Mouse (Mus musculus): ENCODE measurements around the gene Pde1c.

Pde1c gene

DNA sequence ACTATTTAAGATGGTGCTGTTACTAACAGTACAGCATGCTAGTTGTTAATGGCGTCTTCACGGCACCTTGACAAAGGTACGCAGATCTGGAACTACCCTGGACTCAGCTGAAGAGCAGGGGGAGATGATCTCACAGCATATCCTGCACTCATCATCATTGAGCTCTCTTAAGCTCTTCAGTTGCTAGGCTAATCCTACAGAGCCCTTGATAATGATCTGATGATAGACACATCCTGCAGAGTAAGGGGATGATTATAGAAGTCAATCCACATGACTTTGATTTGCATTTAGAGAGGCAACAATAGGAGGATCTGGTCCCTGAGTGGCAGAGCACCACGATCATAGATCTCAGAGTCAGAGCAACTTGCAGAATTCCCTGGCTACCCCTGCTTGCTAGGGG lies 236.8 kb downstream of the Pde1c start:
- in situ Hi-C loops (cut with MseI, MboI) = no loop called here

DNA sequence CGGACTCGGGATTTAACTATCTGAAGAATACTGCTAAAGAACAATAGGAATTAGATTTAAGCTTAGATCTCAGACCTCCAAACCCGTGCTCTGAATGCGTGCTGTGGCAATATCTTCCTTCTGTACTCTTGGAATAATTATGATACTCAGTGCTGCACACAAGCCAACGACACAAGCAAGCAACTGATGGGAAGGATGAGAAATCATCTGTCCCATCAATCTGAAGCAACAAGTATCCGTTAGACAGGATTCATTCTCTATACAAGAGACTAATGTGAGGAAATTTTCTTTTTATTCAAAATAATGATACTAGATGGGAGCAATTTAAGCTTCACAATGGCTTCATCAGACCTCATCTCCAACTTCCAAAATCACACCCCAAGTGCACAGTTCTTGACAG lies 237.5 kb downstream of the Pde1c start:
- in situ Hi-C loops (cut with MseI, MboI) = no loop called here

DNA sequence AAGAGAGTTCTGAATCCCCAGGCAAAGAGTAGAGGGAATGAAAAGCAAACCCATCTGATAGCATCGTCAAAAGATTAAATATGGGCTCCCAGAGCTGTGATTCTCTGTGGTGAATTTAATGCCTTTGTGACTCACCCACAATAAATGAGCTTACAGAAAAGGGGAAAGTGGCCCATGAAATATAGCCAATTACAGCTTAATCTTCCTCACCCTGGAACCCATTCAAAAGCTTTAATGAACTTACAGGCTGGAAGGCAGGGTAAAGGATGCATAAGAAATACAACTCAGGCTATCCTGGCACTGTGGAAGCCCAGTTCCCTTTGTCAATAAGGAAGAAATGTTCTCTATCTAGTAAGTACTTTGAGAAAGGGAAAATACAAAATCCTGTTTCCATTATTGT lies 240.8 kb downstream of the Pde1c start:
- in situ Hi-C loops (cut with MseI, MboI) = no loop called here

DNA sequence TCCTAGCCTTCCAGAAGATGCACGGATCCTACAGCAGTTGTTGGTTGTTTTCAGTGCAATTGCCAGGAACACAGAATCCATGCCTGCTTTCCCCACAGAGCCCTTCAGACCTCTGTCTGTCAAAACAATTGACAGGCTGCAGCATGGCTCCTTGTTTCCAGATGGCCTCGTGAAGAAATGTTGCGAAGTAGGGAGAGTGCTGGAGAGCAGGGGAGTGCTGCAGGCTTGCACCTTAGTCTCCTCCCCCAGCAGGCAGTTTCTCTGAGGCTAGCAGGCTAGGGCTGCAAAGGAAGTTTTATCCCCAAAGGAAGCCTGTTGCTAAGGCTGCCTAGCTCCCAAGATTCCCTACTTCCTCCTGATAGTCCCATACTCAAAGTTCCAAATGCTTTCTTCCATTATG lies 246.1 kb downstream of the Pde1c start:
- in situ Hi-C loops (cut with MseI, MboI) = no loop called here

DNA sequence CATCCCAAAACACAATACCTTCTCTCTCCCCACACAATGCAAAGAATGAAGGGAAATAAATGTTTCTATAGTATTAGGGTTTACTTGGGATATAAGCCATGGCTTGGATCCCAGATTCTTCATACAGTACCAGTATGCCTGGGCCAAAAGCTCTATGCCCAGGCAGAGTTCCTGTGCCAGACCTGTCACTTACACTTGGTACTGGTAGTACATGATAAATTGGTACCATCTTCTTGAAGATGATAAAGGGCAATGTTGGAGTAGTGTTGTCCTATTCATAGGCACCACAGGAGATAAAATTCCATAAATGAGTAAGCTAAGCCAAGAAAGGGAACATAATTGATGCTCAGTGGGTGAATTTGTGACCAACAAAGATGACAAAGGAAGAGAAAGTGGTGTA lies 258.6 kb downstream of the Pde1c start:
- in situ Hi-C loops (cut with MseI, MboI) = no loop called here

DNA sequence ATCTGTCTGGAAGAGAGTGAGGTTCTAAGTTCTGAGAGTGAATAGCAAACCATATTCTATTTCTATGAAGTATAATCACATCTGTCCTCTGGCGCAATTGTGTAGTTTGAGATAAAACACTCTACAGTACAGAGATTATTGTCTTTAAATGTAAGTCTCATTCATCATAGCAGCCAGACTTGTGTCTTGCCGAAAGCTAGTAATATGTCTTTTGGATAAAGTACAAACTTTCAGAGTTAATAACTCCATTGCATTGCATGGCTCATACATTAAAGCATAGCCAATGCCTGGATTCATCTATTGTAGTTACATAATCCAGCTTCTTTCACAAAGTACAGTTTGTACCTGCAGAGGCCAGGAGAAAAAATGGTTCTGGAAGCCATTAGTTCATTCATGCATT lies 262.8 kb downstream of the Pde1c start:
- in situ Hi-C loops (cut with MseI, MboI) = no loop called here

DNA sequence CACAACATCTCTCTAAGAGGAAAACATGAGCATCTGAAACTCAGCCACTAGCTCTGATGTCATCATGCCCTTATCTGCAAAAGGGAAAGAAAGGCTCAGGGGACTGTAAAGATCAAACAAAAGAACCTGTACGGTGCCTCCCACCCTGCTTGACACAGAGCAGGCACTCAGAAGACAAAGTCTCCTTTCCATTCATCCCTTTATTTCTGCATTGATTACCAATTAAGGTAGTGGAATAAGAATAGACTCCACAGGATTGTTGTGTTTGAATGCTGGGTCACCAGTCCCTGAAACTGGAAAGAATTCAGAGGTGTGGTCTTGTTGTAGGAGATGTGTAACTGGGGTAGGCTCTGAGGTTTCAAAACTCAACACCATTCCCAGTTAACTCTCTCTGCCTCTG lies 276.7 kb downstream of the Pde1c start:
- in situ Hi-C loops (cut with MseI, MboI) = no loop called here

DNA sequence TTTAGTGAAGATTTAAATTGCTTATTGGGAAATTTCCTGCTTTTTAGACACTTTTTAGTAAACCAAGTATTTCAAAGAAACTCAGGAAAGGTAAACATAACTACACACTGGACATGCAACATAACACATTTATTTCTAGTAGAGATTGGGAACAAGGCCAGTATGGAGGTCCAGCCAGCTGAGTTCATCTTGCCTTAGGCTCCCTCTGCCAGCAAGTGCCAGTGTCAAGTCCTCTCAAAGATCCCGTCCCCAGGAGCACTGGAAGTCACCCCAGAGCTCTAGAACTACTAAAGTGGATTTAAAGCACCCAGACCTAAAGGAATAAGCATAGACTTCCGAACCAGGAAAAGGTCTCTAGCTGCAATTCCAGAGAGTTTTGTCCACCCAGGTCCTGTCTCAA lies 279.6 kb downstream of the Pde1c start:
- in situ Hi-C loops (cut with MseI, MboI) = no loop called here

DNA sequence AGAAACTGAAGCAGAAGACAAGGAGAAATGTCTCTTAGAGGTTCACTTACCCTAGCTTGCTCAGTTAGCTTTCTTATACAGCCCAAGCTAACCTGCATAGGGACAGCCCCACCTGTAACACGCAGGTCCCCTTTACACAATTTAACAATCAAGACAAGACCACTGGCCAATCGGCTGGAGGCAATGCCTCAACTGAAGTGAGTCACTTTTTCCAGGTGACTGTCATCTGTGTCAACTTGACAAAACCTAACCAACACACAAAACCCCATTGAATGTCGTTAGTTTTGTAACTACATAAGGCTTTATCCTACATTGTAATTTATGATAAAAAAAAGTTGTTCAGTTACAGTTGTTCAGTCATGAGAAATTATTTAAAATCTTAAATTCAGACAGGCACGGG lies 284.1 kb downstream of the Pde1c start:
- in situ Hi-C loops (cut with MseI, MboI) = no loop called here

DNA sequence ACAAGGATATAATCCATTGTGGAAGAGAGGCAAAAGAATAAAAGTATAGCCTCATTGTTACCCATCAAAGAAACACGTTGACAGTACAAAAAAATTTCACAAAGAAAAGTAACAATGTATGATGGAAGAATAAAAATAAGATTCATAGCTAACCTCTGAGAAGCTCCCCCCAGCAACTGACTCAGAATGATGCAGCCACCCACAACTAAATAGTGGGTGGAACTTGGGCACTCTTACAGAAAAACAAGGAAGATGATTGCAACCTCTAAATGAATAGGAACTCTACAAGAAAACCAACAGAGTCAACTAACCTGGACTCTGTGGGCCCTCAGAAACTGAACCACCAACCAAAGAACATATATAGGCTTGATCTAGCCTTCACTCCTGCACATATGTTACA lies 293.4 kb downstream of the Pde1c start:
- in situ Hi-C loops (cut with MseI, MboI) = no loop called here

DNA sequence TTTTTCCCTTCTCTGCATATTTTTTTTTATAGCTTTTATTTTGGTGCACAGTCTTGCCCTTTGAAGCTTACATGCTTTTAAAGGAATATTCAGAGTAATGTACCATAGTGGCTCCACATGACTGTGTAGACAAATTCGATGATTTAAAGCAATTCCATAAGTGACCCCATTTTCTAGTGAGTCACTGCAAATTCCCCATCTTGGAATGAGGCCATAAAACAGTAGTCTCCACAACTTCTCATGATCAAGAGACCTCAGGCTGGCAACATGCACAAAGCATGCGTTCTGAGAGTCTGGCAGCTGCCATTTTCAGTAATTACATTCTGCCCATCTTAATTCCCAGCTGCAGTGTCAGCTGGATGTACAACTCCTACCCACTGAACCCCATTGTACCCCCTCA lies 297.2 kb downstream of the Pde1c start:
- in situ Hi-C loops (cut with MseI, MboI) = no loop called here

DNA sequence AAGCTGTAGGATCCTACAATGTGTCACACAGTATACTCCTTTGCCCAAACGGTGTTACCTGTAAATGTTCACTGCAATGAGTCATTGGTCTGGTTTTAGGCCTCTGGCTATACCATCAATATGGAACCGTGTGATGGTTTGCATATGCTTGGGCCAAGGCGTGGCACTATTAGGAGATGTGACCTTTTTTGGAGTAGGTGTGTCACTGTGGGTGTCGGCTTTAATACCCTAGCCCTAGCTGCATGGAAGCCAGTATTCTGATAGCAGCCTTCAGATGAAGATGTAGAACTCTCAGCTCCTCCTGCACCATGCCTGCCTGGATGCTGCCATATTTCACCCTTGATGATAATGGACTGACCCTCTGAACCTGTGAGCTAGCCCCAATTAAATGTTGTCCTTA lies 304.4 kb downstream of the Pde1c start:
- in situ Hi-C loops (cut with MseI, MboI) = no loop called here

DNA sequence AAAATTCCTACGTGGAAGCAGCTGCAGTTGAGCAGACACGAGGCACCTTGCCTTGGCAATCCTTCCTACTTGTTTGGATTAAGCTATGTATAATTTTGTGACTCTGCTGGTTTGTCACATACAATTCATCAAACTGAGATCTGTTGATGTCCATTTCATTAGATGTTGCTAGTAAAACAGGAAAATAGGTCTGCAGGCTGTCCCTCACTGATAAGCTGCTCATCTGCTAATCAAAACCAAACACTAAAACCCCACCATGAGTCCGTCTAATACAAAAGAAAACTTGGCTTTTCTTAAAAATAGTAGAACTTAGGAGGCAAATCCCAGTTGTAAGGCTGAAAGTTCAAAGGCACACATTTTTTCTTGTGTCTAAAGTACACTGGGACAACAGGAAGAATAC lies 308.8 kb downstream of the Pde1c start:
- in situ Hi-C loops (cut with MseI, MboI) = no loop called here

DNA sequence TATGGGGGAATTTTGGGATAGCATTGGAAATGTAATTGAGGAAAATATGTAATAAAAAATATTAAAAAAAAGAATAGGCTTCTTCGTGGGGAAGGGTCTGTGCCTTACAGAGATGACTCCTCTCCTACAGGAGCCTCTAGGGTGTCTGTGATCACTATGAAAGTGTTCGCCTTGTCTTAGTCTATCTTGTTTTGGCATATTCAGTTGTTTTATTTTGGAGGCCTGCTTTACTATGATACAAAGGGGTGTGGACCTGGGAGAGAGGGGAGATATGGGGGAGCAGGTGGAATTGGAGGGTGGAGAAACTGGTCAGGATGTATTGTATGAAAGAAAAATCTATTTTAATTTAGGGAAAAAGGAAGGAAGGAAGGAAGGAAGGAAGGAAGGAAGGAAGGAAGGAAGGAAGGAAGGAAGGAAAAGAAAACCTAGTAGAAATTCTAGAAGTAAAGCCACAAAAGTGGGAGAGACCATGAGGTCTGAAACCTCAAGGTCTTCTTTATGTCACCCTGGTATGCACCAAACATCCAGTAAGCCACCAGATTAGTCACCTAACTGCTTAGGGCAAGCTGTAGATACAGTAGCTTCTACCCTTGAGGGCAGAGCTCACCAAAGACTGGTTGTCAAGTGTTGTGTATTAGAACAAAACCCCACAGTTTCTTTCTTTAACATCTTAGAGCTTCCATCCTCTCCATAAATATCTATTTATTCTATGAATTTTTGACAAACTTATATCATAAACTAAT lies 311.2 kb downstream of the Pde1c start:
- in situ Hi-C loops (cut with MseI, MboI) = no loop called here

DNA sequence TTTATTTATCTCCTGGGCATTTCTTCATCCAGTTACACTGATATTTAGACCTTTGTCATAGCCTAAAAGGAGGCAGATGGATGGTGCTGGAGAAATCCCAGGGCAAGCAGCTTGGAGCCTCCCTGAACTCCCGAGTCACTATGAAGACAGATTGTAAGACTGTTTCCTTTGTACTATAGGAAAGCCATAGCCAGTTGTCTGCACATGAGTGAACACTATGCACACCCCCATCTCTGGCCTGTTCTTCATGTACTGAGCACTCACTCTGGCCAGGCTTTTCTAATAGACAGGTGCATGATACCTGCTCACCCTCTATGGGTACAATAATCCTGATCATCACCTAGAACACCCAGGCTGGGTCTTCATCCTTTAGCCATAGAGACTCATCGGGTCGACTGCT lies 318.8 kb downstream of the Pde1c start:
- in situ Hi-C loops (cut with MseI, MboI) = no loop called here

DNA sequence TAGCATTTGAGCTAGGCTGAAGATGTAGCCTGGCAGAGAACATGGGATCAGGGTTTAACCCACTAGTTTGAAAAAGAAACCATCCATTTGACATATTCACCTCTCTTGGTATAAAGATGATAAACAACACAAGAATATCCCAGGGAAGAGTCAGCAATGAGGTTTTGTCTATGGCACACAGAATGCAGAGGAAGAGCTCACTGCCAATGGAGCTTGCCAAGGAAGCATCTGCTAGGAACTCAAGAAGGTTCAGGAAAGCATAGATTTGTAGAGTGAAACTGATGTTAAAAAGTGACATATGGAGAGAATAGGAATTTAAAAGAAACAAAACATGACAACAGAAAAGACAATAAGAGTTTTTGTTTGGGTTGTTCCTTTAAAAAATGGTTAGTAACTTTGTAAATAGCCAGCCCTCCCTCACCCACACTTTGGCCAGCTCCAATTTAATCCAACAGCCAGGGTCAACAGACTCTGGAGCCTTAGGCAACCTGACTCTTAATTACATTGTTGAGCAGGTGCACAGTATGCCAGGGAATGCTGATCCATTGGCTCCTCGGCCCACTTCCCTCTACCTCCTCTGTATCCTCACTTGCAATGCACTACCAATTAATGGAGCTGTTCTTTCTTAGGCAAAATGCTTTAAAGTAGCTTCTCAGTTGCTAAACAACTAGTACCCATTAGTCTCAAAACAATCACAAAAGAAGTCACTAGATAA lies 377.3 kb downstream of the Pde1c start:
- in situ Hi-C loops (cut with MseI, MboI) = no loop called here

DNA sequence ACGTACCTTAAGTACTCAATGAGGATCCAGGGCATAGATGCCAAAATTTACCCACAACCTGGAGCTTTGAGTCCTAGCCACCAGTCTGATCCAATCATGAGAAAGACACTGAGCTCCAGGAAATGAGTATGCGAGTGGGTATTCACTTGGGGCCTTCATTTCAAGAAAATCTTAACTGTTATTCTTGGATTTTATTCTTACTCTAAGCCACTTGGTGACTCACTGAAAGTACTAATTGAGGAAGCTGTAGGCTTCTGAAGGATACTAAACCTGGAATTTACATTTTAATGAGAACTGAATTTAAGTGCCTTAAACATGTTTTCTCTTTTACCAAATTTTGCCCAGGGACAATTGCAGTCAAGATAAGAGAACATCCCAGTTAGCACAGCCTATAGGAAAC lies 392.4 kb downstream of the Pde1c start:
- in situ Hi-C loops (cut with MseI, MboI) = no loop called here

DNA sequence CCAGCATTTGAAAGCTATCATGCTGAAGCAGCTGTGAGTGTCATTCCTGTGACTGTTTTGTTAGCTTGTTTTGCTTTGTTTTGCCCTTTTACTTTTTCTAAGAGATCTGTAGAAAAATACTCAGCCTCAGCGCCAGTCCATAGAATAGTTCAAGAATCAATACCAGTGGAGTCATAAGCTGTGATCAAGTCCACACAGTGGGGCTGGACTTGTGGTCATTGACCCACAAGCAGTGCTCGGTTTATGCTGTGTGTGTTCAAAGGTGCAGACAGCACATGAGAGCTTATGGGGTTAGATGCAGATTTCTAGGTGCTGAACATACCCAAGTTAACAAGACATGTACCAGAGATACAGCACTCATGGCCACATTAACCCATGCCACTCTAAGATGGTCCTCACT lies 396.7 kb downstream of the Pde1c start:
- in situ Hi-C loops (cut with MseI, MboI) = no loop called here

DNA sequence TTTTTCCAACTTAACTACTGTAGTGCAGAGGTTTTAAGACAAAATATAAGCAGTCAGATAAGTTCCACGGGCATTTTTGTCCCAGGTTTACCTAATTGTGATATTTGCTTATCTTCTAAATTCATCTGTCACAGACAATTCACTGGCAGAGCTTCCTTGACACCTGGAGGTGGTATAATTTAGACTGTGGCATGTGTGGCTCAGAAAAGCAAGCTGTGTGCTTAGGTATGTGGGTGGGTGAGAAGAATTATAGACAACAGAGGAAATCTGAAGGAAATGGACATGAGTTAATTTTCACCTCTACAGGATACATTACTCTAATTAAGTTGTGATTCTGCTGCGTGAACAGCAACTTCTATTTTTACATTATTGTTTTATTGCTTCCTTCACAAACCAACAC lies 400.2 kb downstream of the Pde1c start:
- in situ Hi-C loops (cut with MseI, MboI) = no loop called here

DNA sequence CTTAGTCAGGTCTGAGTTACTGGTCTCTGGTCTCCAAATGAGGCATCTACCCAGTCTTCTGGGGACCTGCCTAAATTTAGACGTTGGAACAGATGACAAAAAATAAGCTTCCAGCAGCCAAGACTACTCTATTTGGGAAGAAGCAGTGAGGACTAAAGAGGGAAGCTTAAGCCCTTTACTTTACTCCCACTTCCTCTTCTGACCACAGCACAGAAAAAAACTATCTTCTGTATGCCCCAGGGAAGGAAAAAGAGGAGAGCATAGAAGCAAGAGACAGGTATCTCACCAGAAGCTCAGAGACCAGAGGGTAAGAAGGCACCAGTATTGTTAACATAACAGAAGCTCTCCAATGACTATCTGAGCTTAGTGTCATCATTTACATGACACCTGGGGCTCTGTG lies 410.7 kb downstream of the Pde1c start:
- in situ Hi-C loops (cut with MseI, MboI) = no loop called here

DNA sequence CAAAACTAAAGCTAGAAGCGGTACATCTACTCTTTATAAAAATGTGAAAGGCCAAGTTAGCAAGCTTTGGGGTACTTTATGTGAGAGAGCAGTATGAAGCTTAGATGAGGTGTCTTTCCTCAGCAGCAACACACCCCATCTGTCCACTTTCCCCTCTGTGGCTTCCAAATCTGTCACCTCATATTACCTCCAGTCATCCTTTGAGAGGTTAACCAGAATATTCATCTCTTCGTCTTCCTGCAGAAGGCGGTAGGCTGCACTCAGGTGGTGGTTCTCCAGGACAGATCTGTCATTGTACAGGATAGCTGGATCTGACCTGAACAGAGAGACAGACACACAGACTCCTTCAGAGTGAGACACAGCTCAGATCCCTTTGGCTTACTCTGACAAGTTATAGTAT lies 412.1 kb downstream of the Pde1c start:
- in situ Hi-C loops (cut with MseI, MboI) = no loop called here

DNA sequence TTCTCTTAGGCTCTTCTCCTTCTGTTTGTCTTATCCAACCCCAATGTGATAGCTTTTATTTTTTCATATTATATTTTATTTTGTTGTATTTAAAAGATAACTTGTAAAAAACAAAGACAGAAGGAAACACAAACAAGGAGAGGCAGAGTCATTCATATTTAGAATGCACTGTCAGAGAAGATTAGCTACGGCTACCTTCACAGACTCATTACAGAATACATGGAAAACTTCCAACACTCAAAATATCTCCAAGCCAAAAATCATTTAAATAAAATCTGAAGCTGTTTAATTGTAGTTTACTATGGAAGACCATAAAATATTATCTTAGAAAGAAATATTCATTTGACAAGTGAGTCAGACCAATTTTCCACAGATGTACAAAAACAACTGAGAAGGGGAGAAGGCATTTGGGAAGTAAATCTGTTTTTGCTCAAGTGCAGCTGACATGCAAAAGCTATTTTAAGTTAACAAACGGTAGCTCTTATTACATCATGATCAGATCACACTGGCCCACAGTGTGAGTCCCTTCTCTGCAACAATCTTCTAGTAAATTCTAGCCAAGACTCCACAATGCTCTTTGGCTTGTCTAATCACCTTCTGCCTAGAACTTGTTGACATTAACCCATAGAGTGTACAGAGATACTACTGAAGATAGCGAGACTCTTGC lies 438.3 kb downstream of the Pde1c start:
- in situ Hi-C loops (cut with MseI, MboI) = no loop called here

DNA sequence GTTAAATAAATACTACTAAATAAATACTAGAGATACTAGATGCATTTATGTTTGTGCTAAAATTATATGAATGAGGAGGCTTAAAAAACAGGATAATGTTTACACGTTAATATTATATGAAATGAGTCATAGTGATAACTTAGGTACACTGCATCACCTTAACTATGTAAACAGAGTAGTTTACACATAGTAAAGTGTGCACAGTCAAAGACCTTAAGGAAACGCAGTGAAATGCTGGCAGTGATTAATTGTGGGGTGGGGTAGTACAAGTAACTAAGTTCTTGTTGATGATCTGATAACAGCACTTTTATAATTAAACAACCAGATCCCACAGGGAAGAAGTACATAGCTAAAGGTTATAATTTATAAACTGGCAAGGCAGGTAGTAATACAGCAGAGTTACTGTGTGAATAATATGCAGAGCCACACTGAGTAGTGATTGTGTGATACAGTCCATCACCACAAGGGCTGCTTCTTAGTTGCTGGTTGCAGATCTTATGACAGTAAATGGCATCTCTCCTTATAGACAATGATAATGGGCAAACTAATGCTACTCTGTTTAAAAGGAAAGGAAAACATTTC lies 469.3 kb downstream of the Pde1c start:
- in situ Hi-C loops (cut with MseI, MboI) = no loop called here

All from mouse trophoblast stem cell (cell line).